Mouse (Mus musculus): ENCODE measurements around the gene Vps45.

The Vps45 gene

GRCm38 (mm10) chr3:96032652-96033017, 25.6 kb downstream of the Vps45 start:
- CTCF ChIA-PET: interaction anchor here in 2 of 4 experiments (0.6 kb wide), 2 partner anchors 69 to 332 kb away, joined by 3 read pairs; no protein-coding TSS in a partner anchor
- POLR2A ChIA-PET: interaction anchor here in 3 of 4 experiments (0.5 to 1.3 kb wide), 7 partner anchors 8 to 308 kb away, joined by 3 to 4 read pairs (median 3); partner anchors contain the start of gene Vps45 (in 1 of the 3)

- ChIA-PET CTCF (interaction anchor here in 3 of 4 experiments (0.6 kb wide), 4 partner anchors 68 to 647 kb away, joined by 3 read pairs; no protein-coding TSS in a partner anchor), POLR2A (interaction anchor here in 3 of 4 experiments (0.5 to 1.3 kb wide), 8 partner anchors 9 to 308 kb away, joined by 3 to 4 read pairs (median 3); partner anchors contain the start of gene Vps45 (in 1 of the 3))
Measured at GRCm38 (mm10) chr3:96031991-96032651, 26.1 kb downstream of the Vps45 start.

GRCm38 (mm10) chr3:96029766-96030165, 28.5 kb downstream of the Vps45 start:
- POLR2A ChIA-PET: interaction anchor here in 1 of 4 experiments (0.8 to 1.2 kb wide), 2 partner anchors 28 to 122 kb away, joined by 3 to 5 read pairs; partner anchors contain the start of gene Vps45
- CTCF ChIA-PET: interaction anchor here in 1 of 4 experiments (0.6 kb wide), 1 partner anchor 144 kb away, joined by 3 read pairs; no protein-coding TSS in a partner anchor

GRCm38 (mm10) chr3:96029336-96029735, 28.9 kb downstream of the Vps45 start:
- ChIA-PET POLR2A (no interaction called here), CTCF (no interaction called here)

- CTCF ChIA-PET: interaction anchor here in 1 of 4 experiments (0.6 kb wide), 1 partner anchor 1032 kb away, joined by 3 read pairs; no protein-coding TSS in a partner anchor
- POLR2A ChIA-PET: interaction anchor here in 2 of 4 experiments (0.5 to 1.0 kb wide), 3 partner anchors 15 to 550 kb away, joined by 3 read pairs; no protein-coding TSS in a partner anchor
Measured at GRCm38 (mm10) chr3:96027875-96028274, 30.4 kb downstream of the Vps45 start.

- POLR2A ChIA-PET: interaction anchor here in 1 of 4 experiments (0.5 kb wide), 1 partner anchor 550 kb away, joined by 3 read pairs; no protein-coding TSS in a partner anchor
Measured at GRCm38 (mm10) chr3:96027145-96027544, 31.1 kb downstream of the Vps45 start.

GRCm38 (mm10) chr3:96021421-96022128, 36.7 kb downstream of the Vps45 start:
- ChIA-PET POLR2A (no interaction called here), CTCF (no interaction called here)

More at GRCm38 (mm10) chr3:96027145-96027544, 31.1 kb downstream of the Vps45 start:
- CTCF ChIA-PET: interaction anchor here in 1 of 4 experiments (0.6 kb wide), 1 partner anchor 1031 kb away, joined by 3 read pairs; no protein-coding TSS in a partner anchor

- POLR2A ChIA-PET: no interaction called here
Measured at GRCm38 (mm10) chr3:96020735-96021134, 37.5 kb downstream of the Vps45 start.

GRCm38 (mm10) chr3:96017461-96017860, 40.8 kb downstream of the Vps45 start:
- CTCF ChIA-PET: interaction anchor here in 2 of 4 experiments (0.5 to 0.7 kb wide), 3 partner anchors 50 to 748 kb away, joined by 3 read pairs; no protein-coding TSS in a partner anchor

More at GRCm38 (mm10) chr3:96020735-96021134, 37.5 kb downstream of the Vps45 start:
- CTCF ChIA-PET: no interaction called here

GRCm38 (mm10) chr3:96016257-96016889, 41.9 kb downstream of the Vps45 start:
- ChIA-PET POLR2A (no interaction called here), CTCF (interaction anchor here in 1 of 4 experiments (0.7 kb wide), 1 partner anchor 747 kb away, joined by 3 read pairs; no protein-coding TSS in a partner anchor)

More at GRCm38 (mm10) chr3:96017461-96017860, 40.8 kb downstream of the Vps45 start:
- POLR2A ChIA-PET: interaction anchor here in 1 of 4 experiments (1.1 kb wide), 1 partner anchor 52 kb away, joined by 3 read pairs; no protein-coding TSS in a partner anchor

GRCm38 (mm10) chr3:96015681-96016080, 42.6 kb downstream of the Vps45 start:
- ChIA-PET POLR2A (no interaction called here), CTCF (no interaction called here)

- ChIA-PET CTCF (no interaction called here), POLR2A (interaction anchor here in 1 of 4 experiments (1.1 to 1.2 kb wide), 2 partner anchors 15 kb away, joined by 3 read pairs; no protein-coding TSS in a partner anchor)
Measured at GRCm38 (mm10) chr3:96012805-96013204, 45.5 kb downstream of the Vps45 start.

GRCm38 (mm10) chr3:96008463-96008862, 49.8 kb downstream of the Vps45 start:
- ChIA-PET POLR2A (no interaction called here), CTCF (no interaction called here)

GRCm38 (mm10) chr3:96001560-96001959, 56.7 kb downstream of the Vps45 start:
- ChIA-PET CTCF (no interaction called here), POLR2A (interaction anchor here in 2 of 4 experiments (0.6 to 1.4 kb wide), 3 partner anchors 18 to 281 kb away, joined by 3 to 4 read pairs (median 4); partner anchors contain the start of genes Bola1 (in 1 of the 2) and Hist2h2ab (in 1 of the 2))

- ChIA-PET POLR2A (interaction anchor here in 2 of 4 experiments (0.6 to 1.4 kb wide), 3 partner anchors 17 to 281 kb away, joined by 3 to 4 read pairs (median 4); partner anchors contain the start of genes Bola1 (in 1 of the 2) and Hist2h2ab (in 1 of the 2)), CTCF (no interaction called here)
Measured at GRCm38 (mm10) chr3:96000921-96001501, 57.3 kb downstream of the Vps45 start.

GRCm38 (mm10) chr3:96000080-96000632, 58.1 kb downstream of the Vps45 start:
- ChIA-PET CTCF (no interaction called here), POLR2A (no interaction called here)

- POLR2A ChIA-PET: no interaction called here
- CTCF ChIA-PET: no interaction called here
Measured at GRCm38 (mm10) chr3:95999308-96000079, 58.8 kb downstream of the Vps45 start.

Measured in embryonic stem cell, embryonic (primary cell).